Mouse (Mus musculus): Measurements from ENCODE around the gene Olfr987. TPM values are rescaled to one million over a fixed set of nuclear protein-coding genes. Genes with fewer than 3 reads are reported as not detected.
"Not testable (repeated sequence)": the region's sequence is repeated elsewhere in the genome, so short reads cannot be mapped to it uniquely, and the experiment has no call there.

Gene Olfr987
- not detected in 2 replicates for total RNA-seq (2017)

DNA sequence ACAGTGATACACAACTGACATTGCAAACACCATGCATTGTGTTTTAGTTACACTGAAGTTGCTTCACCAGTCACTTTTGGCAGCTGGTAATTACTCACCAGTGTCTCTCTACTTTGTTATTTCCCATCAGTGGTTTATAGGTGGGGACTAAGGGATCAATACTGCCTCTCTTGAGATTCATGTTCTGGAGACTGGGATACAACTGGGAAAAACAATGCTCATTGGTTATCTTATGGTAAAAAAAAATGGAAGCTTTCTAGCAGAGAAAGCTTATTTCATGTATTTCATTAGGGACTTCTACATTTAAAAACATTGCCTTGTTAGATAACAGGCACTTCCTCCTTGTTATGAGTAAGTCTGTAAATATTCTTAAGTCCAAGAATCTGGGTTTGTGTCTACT is at the start of gene Olfr987:
Gene Olfr987, minus strand, starts transcription at position 101 of the 400 bp plus-strand sequence.
- ATAC-seq (replicated peaks in 1 of 2; ENCODE audit: insufficient read depth in 1 of 2, low FRiP score in 2 of 2, low TSS enrichment in 1 of 2, low read depth in 1 of 2, poor library complexity in 2 of 2, severe bottlenecking in 2 of 2): not testable (repeated sequence)

DNA sequence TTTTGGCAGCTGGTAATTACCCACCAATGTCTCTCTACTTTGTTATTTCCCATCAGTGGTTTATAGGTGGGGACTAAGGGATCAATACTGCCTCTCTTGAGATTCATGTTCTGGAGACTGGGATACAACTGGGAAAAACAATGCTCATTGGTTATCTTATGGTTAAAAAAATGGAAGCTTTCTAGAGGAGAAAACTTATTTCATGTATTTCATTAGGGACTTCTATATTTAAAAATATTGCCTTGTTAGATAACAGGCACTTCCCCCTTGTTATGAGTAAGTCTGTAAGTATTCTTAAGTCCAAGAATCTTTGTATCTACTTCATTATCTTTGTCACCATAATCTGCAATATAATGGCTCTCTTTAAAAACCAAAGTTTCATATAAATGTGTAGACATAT is 24.0 kb upstream of the Olfr987 start, which contains the start of gene Olfr988:
Gene Olfr988, minus strand, starts transcription at position 101 of the 400 bp plus-strand sequence.
- not testable (repeated sequence) for ATAC-seq (replicated peaks in 1 of 2; ENCODE audit: insufficient read depth in 1 of 2, low FRiP score in 2 of 2, low TSS enrichment in 1 of 2, low read depth in 1 of 2, poor library complexity in 2 of 2, severe bottlenecking in 2 of 2)

DNA sequence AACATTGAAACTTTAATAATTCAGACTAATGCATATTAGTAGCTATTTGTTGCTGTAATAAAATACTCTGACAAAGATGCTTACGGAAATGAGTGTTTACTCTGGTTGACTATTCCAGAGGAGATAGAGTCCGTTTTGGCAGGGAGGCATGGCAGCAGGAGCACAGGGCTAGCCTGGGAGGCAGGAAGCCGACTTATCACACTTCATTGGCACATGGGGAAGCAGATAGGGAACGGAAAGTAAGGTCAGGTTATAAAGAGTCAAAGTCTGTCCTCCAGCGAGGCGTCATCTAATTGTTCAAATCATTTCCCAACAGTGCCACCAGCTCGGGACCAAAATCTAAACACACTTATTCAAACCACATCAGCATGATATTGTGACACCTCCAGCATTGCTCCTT is 857 bp upstream of the Olfr987 start:
- no peak for ATAC-seq (replicated peaks in 1 of 2; ENCODE audit: insufficient read depth in 1 of 2, low FRiP score in 2 of 2, low TSS enrichment in 1 of 2, low read depth in 1 of 2, poor library complexity in 2 of 2, severe bottlenecking in 2 of 2)

DNA sequence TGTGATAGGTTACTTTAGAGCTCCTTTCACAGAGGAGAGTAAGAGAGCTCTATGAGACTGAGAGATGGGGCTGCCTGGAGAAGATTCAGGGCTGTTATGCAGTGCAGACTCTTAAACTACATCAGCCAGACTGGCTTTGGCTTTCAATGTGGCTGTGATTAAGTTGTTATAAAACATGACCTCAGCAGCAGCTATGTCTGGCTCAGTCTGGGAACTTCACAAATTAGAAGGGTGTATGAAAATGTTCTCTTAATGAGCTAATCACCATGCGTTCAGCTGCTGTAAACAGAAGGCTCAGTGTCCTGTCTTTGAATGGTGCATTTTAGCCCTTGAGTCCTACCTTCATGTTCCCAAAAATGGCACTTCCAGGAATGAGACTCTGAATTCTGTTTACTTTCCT is 20.0 kb downstream of the Olfr987 start:
- ATAC-seq (replicated peaks in 1 of 2; ENCODE audit: insufficient read depth in 1 of 2, low FRiP score in 2 of 2, low TSS enrichment in 1 of 2, low read depth in 1 of 2, poor library complexity in 2 of 2, severe bottlenecking in 2 of 2): no peak

DNA sequence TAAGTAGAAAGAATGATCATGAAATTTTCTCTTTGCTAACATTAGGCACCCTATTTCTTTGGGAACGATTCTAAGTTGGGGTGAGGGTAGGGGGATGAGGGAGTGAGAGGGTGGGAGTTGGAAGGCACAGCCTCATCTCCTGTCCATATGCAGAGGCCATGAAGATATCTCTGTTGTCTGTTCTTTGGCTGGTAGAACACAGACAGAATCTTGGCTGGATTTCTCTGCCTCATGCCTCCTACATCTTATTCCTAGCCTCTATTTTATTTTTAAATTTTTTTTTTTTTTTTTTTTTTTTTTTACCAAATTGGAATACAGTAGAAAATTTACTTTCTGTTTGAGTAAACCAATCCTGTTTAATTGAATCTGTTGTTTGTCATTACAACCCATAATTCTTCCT is 53.7 kb downstream of the Olfr987 start:
- ATAC-seq (replicated peaks in 1 of 2; ENCODE audit: insufficient read depth in 1 of 2, low FRiP score in 2 of 2, low TSS enrichment in 1 of 2, low read depth in 1 of 2, poor library complexity in 2 of 2, severe bottlenecking in 2 of 2): no peak

DNA sequence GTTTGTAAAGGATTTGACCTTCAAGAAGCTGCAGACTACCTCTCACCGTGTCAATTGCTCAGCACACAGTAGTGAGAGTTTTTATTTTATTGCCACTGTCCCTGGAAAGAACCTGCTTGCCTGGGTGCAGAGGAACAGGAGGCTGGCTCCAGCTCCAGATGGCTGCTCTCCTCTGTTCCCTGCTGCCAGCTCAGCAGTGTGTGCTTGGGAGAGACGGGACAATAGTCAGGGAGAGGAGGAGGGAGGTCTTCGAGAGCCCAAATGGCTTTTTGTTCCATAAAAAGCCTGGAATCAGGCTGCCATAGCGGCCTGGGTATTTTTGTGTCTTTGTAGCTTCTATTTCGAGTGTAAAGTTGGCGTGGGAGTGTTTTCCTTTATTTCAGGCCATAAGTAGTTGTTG is 54.5 kb downstream of the Olfr987 start:
- ATAC-seq (replicated peaks in 1 of 2; ENCODE audit: insufficient read depth in 1 of 2, low FRiP score in 2 of 2, low TSS enrichment in 1 of 2, low read depth in 1 of 2, poor library complexity in 2 of 2, severe bottlenecking in 2 of 2): no peak

DNA sequence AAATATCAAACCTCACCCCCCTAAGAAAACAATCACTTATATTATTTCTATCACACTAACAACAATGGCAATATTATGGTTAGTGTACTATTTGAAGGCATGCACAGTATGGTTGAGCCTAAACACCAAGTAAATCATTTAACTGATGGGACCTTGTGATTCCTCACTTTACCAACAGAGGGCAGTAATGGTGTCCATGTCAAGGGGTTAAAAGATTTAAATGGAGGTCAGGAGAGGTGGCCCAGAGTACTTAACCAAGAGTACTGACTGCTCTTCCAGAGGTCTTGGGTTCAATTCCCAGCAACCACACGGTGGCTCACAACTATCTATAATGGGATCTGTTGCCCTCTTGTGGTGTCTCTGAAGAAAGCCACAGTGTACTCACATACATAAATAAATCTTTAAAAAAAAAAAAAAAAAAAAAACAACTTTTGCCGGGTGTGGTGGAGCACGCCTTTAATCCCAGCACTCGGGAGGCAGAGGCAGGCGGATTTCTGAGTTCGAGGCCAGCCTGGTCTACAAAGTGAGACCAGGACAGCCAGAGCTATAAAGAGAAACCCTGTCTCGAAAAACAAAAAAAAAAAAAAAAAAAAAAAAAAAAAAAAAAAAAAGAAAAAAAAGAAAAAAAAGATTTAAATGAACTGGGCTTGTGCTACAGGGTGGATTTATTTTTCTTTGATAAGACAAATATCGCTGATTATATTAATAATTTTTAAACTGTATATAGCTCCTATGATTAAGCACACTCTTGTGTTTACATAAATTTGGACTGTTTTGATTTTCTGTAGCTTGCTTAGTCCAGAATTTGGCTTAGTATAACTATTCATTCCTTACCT is 55.3 kb downstream of the Olfr987 start:
- no peak for ATAC-seq (replicated peaks in 1 of 2; ENCODE audit: insufficient read depth in 1 of 2, low FRiP score in 2 of 2, low TSS enrichment in 1 of 2, low read depth in 1 of 2, poor library complexity in 2 of 2, severe bottlenecking in 2 of 2)

DNA sequence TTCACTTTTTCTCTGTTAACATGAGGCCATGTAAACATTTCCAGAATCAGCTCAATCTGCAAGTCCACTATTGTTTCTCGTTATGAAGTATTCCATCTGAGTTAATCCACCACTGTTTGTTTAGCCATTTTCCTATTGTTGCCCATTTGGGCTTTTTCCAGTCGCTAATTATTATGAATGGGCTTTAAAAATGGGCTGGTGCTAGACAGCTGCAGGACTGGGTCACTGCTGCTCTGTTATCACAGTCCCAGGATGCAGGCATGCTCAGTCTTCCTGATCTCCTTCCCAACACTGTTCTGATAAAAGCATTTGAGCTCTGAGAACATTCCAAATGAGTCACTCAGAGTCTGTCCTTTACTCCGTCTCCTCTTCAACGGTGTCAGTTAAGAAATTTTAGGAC is 58.1 kb downstream of the Olfr987 start:
- ATAC-seq (replicated peaks in 1 of 2; ENCODE audit: insufficient read depth in 1 of 2, low FRiP score in 2 of 2, low TSS enrichment in 1 of 2, low read depth in 1 of 2, poor library complexity in 2 of 2, severe bottlenecking in 2 of 2): no peak

Other genes starting within 250 kb of the Olfr987 start
- gene Aplnr, start 203.1 kb downstream of the Olfr987 start, total RNA-seq (2017): 0.75 TPM in 1 of 2 replicates, not detected in the other
- gene Lrrc55, start 142.1 kb downstream of the Olfr987 start, total RNA-seq (2017): not detected in 2 replicates
- not detected in 2 replicates for gene Olfr988, start 23.9 kb upstream of the Olfr987 start, total RNA-seq (2017)
- gene Olfr992, start 70.2 kb upstream of the Olfr987 start, total RNA-seq (2017): not detected in 2 replicates
- gene Olfr993, start 75.6 kb upstream of the Olfr987 start, total RNA-seq (2017): not detected in 2 replicates
- gene Olfr994, start 97.1 kb upstream of the Olfr987 start, total RNA-seq (2017): not detected in 2 replicates
- not detected in 2 replicates for gene Olfr995, start 104.3 kb upstream of the Olfr987 start, total RNA-seq (2017)
- not detected in 2 replicates for gene 4833423E24Rik, start 179.7 kb upstream of the Olfr987 start, total RNA-seq (2017)
- not detected in 2 replicates for gene Olfr996, start 239.9 kb upstream of the Olfr987 start, total RNA-seq (2017)
- not detected in 2 replicates for gene Olfr998, start 249.6 kb upstream of the Olfr987 start, total RNA-seq (2017)